Mouse (Mus musculus): Measurements from ENCODE around the gene Rabac1.

DNA sequence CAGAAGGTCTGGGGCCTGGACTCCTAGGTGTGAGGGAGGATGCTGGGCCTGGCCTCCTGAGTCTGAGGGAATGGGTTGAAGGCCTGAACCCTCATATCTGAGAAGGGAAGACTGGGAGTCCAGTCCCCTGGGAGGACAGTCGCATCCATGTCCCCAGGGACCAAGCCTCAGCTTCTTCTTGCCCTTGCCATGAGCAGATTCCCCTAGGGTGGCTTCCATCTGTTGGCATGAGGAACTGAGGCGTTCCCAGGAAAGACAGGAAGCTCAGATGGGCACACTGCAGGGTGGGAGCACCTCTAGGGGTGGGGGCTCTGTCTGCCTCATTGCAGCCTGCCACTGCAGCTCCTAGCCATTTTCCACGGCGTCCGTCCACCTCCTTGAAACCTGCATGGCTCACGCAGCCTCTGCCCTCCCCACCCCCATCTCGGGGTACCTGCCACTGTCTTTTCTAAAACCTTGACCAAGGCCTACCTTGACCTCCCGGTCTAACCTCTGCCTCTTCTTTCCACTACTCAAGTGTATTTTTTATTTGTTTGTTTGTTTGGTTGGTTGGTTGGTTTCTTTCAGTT lies 31.4 kb upstream of the Rabac1 start:
- TF ChIP-seq USF1 (IDR thresholded peaks at IDR 0.05; ENCODE audit: low read depth, low read length) = no peak
- TF ChIP-seq CTCF (IDR thresholded peaks at IDR 0.05 in 2 of 3, conservative IDR thresholded peaks at IDR 0.05 in 1 of 3; ENCODE audit: control insufficient read depth in 1 of 3, insufficient read depth in 1 of 3, low read depth in 2 of 3, low read length in 3 of 3, poor library complexity in 1 of 3, severe bottlenecking in 1 of 3) = no peak
- no peak for TF ChIP-seq SIN3A (IDR thresholded peaks at IDR 0.05; ENCODE audit: low read length)
- TF ChIP-seq POLR2A (IDR thresholded peaks at IDR 0.05; ENCODE audit: control insufficient read depth in 1 of 2, insufficient read depth in 1 of 2, low read depth in 1 of 2, low read length in 2 of 2, poor library complexity in 1 of 2) = no peak
- no peak for TF ChIP-seq MAX (IDR thresholded peaks at IDR 0.05; ENCODE audit: low read length)
- no peak for TF ChIP-seq EP300 (IDR thresholded peaks at IDR 0.05; ENCODE audit: low read depth in 1 of 2, low read length in 2 of 2)
- TF ChIP-seq ZKSCAN1 (IDR thresholded peaks at IDR 0.05; ENCODE audit: low read depth, low read length) = no peak
